8 mouse cellular contexts compared by ENCODE assay signal in genomic region chr2:94263530-94263937, GRCm38 (mm10).
DNase-seq lines count a peak whose midpoint lies in the region; ATAC-seq and TF ChIP-seq lines count a peak whose summit lies in the region.

No protein-coding gene starts in this region.

- 2% methylated on average over 14 of the region's 14 CpGs for whole genome bisulfite sequencing in heart, embryonic 15.5 days
- 1% methylated on average over 14 of the region's 14 CpGs for WGBS in limb, embryonic 15.5 days
- 2% methylated on average over 14 of the region's 14 CpGs for whole genome bisulfite sequencing in thymus, adult 2 months

- H3K27ac ChIP-seq in left cerebral cortex, adult 2 months, result no peak overlapping the region
- H3K27ac ChIP-seq in cortical plate, adult 2 months (ENCODE audit: insufficient read depth, low read length), result no peak overlapping the region
- peak overlapping the region; percentile 74 for H3K27ac ChIP-seq in heart, embryonic 15.5 days
- no peak overlapping the region for H3K27ac ChIP-seq in limb, embryonic 15.5 days
- H3K27ac ChIP-seq in thymus, adult 2 months (ENCODE audit: control insufficient read depth, insufficient read depth, low read length), result no peak overlapping the region

- H3K4me2 ChIP-seq in heart, embryonic 15.5 days, result peak overlapping the region; percentile 88
- H3K4me2 ChIP-seq in limb, embryonic 15.5 days, result peak overlapping the region; percentile 43

- H3K36me3 ChIP-seq in heart, embryonic 15.5 days, result no peaks in the 10 kb centered on the region
- H3K36me3 ChIP-seq in limb, embryonic 15.5 days, result no peaks in the 10 kb centered on the region
- no peaks in the 10 kb centered on the region for H3K36me3 ChIP-seq in thymus, adult 2 months (ENCODE audit: control insufficient read depth, insufficient read depth, low read length)

- H3K4me3 ChIP-seq in left cerebral cortex, adult 2 months, result peak overlapping the region; percentile 39
- peak overlapping the region; percentile 2 for H3K4me3 ChIP-seq in cortical plate, adult 2 months (ENCODE audit: insufficient read depth, low read length)
- H3K4me3 ChIP-seq in heart, embryonic 15.5 days, result peak overlapping the region; percentile 52
- peak overlapping the region; percentile 27 for H3K4me3 ChIP-seq in limb, embryonic 15.5 days
- H3K4me3 ChIP-seq in thymus, adult 2 months (ENCODE audit: control insufficient read depth, insufficient read depth, low read length), result no peak overlapping the region

- 0 out of 2 replicates have a peak, but pooled peaks cover 7% of the 10 kb centered on the region for H3K27me3 ChIP-seq in heart, embryonic 15.5 days
- peaks cover 21% of the 10 kb centered on the region for H3K27me3 ChIP-seq in limb, embryonic 15.5 days
- peaks cover 4% of the 10 kb centered on the region; the same call in 1 of the 2 replicates for H3K27me3 ChIP-seq in thymus, adult 2 months (ENCODE audit: control insufficient read depth, insufficient read depth, low read length)

- TF ChIP-seq CTCF in left cerebral cortex, adult 2 months (IDR thresholded peaks at IDR 0.05), result peak; percentile 12; the same call in 1 of the 2 replicates
- TF ChIP-seq CTCF in cortical plate, adult 2 months (IDR thresholded peaks at IDR 0.05; ENCODE audit: extremely low read depth, insufficient read depth, low read length), result no peak
- TF ChIP-seq CTCF in thymus, adult 2 months (IDR thresholded peaks at IDR 0.05; ENCODE audit: borderline replicate concordance, control insufficient read depth, extremely low read depth, insufficient read depth, low read length, poor library complexity), result no peak

- H3K4me1 ChIP-seq in cortical plate, adult 2 months (ENCODE audit: control insufficient read depth, insufficient read depth, low read length), result peaks cover 3% of the 10 kb centered on the region; the same call in 1 of the 2 replicates
- H3K4me1 ChIP-seq in heart, embryonic 15.5 days (replicated peaks), result peaks cover 53% of the 10 kb centered on the region
- H3K4me1 ChIP-seq in limb, embryonic 15.5 days, result peaks cover 28% of the 10 kb centered on the region
- no peaks in the 10 kb centered on the region for H3K4me1 ChIP-seq in thymus, adult 2 months (replicated peaks; ENCODE audit: control insufficient read depth, insufficient read depth, low read length)

- H3K9ac ChIP-seq in heart, embryonic 15.5 days, result peak overlapping the region; percentile 63
- no peak overlapping the region for H3K9ac ChIP-seq in limb, embryonic 15.5 days

- TF ChIP-seq POLR2A in cortical plate, adult 2 months (IDR thresholded peaks at IDR 0.05; ENCODE audit: extremely low read depth, insufficient read depth, low read length), result no peak
- no peak for TF ChIP-seq POLR2A in thymus, adult 2 months (IDR thresholded peaks at IDR 0.05; ENCODE audit: control insufficient read depth, extremely low read depth, insufficient read depth, low read length, poor library complexity)

- H3K9me3 ChIP-seq in heart, embryonic 15.5 days (replicated peaks), result no peaks in the 10 kb centered on the region
- H3K9me3 ChIP-seq in limb, embryonic 15.5 days, result no peaks in the 10 kb centered on the region

- intact Hi-C loops in left cerebral cortex, adult 2 months (cut with DNase I), result no loop called here

- ATAC-seq in heart, embryonic 15.5 days (replicated peaks; ENCODE audit: insufficient number of reproducible peaks, insufficient read depth, low FRiP score, low read depth), result 0 out of 2 replicates have a peak, but pooled peaks have one; percentile 15
- ATAC-seq in limb, embryonic 15.5 days (ENCODE audit: insufficient number of reproducible peaks, low FRiP score, low TSS enrichment, low read depth), result no peak

- peak; percentile 55 to 68 for DNase-seq in left cerebral cortex, adult 2 months (ENCODE audit: extremely low spot score in 1 of 2, low spot score in 2 of 2)
- no peak for DNase-seq in left cerebral cortex, adult 8-10 months (ENCODE audit: low spot score in 2 of 2)
- DNase-seq in right cerebral cortex, adult 18-20 months, result peak; percentile 77
- no peak for DNase-seq in thymus, adult 2 months
- DNase-seq in natural killer cell, adult 2 months (ENCODE audit: low spot score in 2 of 2), result no peak

Comparison
In these comparisons a context has a peak if more than half of its experiments do, and no peak if none do; other contexts are left out.
1. DNase-seq: peak in left cerebral cortex, adult 2 months (2 of 2) and right cerebral cortex, adult 18-20 months (single experiment); none in left cerebral cortex, adult 8-10 months (0 of 2), thymus, adult 2 months (single experiment) and natural killer cell, adult 2 months (0 of 2).